Mouse (Mus musculus): Measurements from ENCODE around the gene Arsb. TPM values are rescaled to one million over a fixed set of nuclear protein-coding genes. Genes with fewer than 3 reads are reported as not detected.
A peak's percentile ranks its signal among the peaks of the same experiment; 100 is the strongest.

Gene Arsb
- polyA plus RNA-seq, 1 experiment from 2014 or later, result 10.8 TPM

DNA sequence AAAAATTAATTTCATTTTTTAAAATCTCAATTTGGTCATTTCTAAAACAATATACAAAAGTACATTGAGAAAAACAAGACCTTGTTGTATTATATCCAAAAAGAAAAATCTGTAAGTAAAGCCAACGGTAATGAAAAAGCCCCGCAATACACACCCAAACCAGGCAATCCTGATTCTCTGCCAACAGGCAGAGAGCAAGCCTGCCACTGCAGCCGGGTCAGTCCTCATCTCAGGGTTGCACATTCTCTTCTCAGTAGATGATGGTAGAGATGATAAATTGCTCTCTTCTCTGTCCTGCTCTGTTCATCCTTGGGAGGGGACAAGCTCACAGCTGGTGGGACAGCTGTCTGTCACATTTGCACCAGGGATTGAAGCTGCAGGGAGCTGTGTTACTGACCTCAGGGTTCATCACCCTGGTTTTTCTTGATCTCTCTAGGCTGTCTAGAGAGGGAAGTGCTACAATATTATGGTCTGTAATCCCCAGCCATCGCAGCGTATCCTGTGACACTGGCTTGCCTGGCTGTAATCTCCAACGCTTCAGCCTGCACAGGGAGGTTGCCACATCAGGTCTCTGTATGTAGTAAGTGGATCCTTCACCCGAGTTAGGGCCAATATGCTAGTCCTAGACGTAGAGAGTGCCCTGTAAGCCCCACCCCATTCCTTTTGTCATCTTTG, 92.8 kb downstream of the Arsb start:
- no peak overlapping the region for H3K27ac ChIP-seq (ENCODE audit: low read depth, low read length)
- ATAC-seq (ENCODE audit: low FRiP score) (no peak), DNase-seq (ENCODE audit: low spot score, missing footprints) (peak; percentile 59)
- H3K4me2 ChIP-seq, result no peak overlapping the region
- H3K9me3 ChIP-seq (ENCODE audit: control insufficient read depth, low read length), result no peaks in the 10 kb centered on the region; the same call in 1 of the 2 replicates
- no peak overlapping the region for H3K4me3 ChIP-seq (ENCODE audit: low read depth, low read length)
- no peak overlapping the region for H3K9ac ChIP-seq (ENCODE audit: low read length)
- H3K4me1 ChIP-seq (ENCODE audit: control insufficient read depth, insufficient read depth, low read length), result no peaks in the 10 kb centered on the region
- 68% methylated on average over 8 of the region's 8 CpGs for WGBS
- no peaks in the 10 kb centered on the region for H3K27me3 ChIP-seq (ENCODE audit: control insufficient read depth, insufficient read depth, low read length)
- H3K36me3 ChIP-seq (ENCODE audit: control insufficient read depth, insufficient read depth, low read length), result no peaks in the 10 kb centered on the region

- WGBS, result 77% methylated on average over 5 of the region's 5 CpGs
- no peaks in the 10 kb centered on the region; the same call in 1 of the 2 replicates for H3K9me3 ChIP-seq (ENCODE audit: control insufficient read depth, low read length)
- H3K9ac ChIP-seq (ENCODE audit: low read length), result no peak overlapping the region
- H3K27me3 ChIP-seq (ENCODE audit: control insufficient read depth, insufficient read depth, low read length), result no peaks in the 10 kb centered on the region
- no peaks in the 10 kb centered on the region for H3K4me1 ChIP-seq (ENCODE audit: control insufficient read depth, insufficient read depth, low read length)
- ATAC-seq (ENCODE audit: low FRiP score) (no peak), DNase-seq (ENCODE audit: low spot score, missing footprints) (peak; percentile 35)
- H3K36me3 ChIP-seq (ENCODE audit: control insufficient read depth, insufficient read depth, low read length), result no peaks in the 10 kb centered on the region
- no peak overlapping the region for H3K4me3 ChIP-seq (ENCODE audit: low read depth, low read length)
- H3K4me2 ChIP-seq, result no peak overlapping the region
- no peak overlapping the region for H3K27ac ChIP-seq (ENCODE audit: low read depth, low read length)
Observed at GRCm38 (mm10) chr13:93866638-93867037, 95.2 kb downstream of the Arsb start.

DNA sequence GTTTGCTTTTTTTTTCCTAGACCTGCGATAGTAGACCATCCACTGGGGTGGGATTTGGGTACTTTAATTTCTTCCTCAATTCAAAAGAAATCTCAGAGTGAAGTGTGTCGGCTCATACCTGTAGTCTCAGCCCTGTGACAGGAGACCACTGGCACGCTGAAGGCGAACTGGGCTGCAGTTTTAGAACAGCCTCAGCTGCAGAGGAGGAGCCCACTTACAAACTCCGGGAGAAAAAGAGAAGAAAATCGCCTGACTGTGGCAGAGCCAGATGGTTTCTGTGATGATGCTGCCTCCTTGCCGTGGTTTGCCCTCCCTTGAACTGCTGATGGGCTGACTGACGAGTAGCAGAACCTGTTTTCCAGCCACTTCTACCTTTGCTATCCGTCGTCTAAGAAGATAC, 100.3 kb downstream of the Arsb start:
- Histone ChIP-seq H3K9ac (ENCODE audit: low read length) (no peak overlapping the region), H3K4me2 (no peak overlapping the region), H3K27ac (ENCODE audit: low read depth, low read length) (no peak overlapping the region), H3K4me3 (ENCODE audit: low read depth, low read length) (no peak overlapping the region), H3K27me3 (ENCODE audit: control insufficient read depth, insufficient read depth, low read length) (no peaks in the 10 kb centered on the region), H3K36me3 (ENCODE audit: control insufficient read depth, insufficient read depth, low read length) (no peaks in the 10 kb centered on the region), H3K4me1 (ENCODE audit: control insufficient read depth, insufficient read depth, low read length) (no peaks in the 10 kb centered on the region), H3K9me3 (ENCODE audit: control insufficient read depth, low read length) (no peaks in the 10 kb centered on the region; the same call in 1 of the 2 replicates)
- no peak for DNase-seq (ENCODE audit: low spot score, missing footprints)
- 87% methylated on average over 10 of the region's 10 CpGs for WGBS
- ATAC-seq (ENCODE audit: low FRiP score), result no peak

- Histone ChIP-seq H3K4me2 (no peak overlapping the region), H3K9ac (ENCODE audit: low read length) (no peak overlapping the region), H3K27ac (ENCODE audit: low read depth, low read length) (no peak overlapping the region), H3K4me3 (ENCODE audit: low read depth, low read length) (no peak overlapping the region), H3K36me3 (ENCODE audit: control insufficient read depth, insufficient read depth, low read length) (no peaks in the 10 kb centered on the region), H3K27me3 (ENCODE audit: control insufficient read depth, insufficient read depth, low read length) (no peaks in the 10 kb centered on the region), H3K9me3 (ENCODE audit: control insufficient read depth, low read length) (no peaks in the 10 kb centered on the region; the same call in 1 of the 2 replicates), H3K4me1 (ENCODE audit: control insufficient read depth, insufficient read depth, low read length) (no peaks in the 10 kb centered on the region)
- DNase-seq (ENCODE audit: low spot score, missing footprints) (no peak), ATAC-seq (ENCODE audit: low FRiP score) (no peak)
- 90% methylated on average over 6 of the region's 6 CpGs for WGBS
Observed at GRCm38 (mm10) chr13:93872591-93872990, 101.2 kb downstream of the Arsb start.

- no peak overlapping the region for H3K9ac ChIP-seq (ENCODE audit: low read length)
- H3K4me3 ChIP-seq (ENCODE audit: low read depth, low read length), result no peak overlapping the region
- no peak overlapping the region for H3K27ac ChIP-seq (ENCODE audit: low read depth, low read length)
- H3K4me2 ChIP-seq, result no peak overlapping the region
- H3K27me3 ChIP-seq (ENCODE audit: control insufficient read depth, insufficient read depth, low read length), result no peaks in the 10 kb centered on the region
- ATAC-seq (ENCODE audit: low FRiP score), result no peak
- no peaks in the 10 kb centered on the region for H3K36me3 ChIP-seq (ENCODE audit: control insufficient read depth, insufficient read depth, low read length)
- no peak for DNase-seq (ENCODE audit: low spot score, missing footprints)
- WGBS, result 86% methylated on average over 2 of the region's 2 CpGs
- H3K4me1 ChIP-seq (ENCODE audit: control insufficient read depth, insufficient read depth, low read length), result no peaks in the 10 kb centered on the region
- H3K9me3 ChIP-seq (ENCODE audit: control insufficient read depth, low read length), result no peaks in the 10 kb centered on the region
Observed at GRCm38 (mm10) chr13:93877924-93878323, 106.5 kb downstream of the Arsb start.

DNA sequence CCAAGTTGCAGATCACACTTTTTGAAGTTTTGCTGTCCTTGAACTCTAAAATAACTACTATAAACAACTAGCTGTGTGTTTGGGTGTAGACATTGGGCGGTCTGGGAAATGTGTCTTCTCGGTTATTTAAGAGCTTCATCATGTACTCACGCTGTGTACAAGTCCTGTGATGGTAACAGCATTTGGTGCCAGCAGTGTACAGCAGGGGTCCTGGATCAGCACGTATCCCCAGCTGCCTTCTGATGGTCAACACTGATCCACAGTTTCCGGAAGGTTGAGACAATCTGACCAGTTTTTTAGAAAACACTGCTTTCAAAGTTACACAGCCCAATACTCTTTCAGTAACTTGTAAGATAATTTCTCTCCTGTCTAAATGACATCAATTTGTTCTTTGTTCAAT, 108.0 kb downstream of the Arsb start:
- Histone ChIP-seq H3K9me3 (ENCODE audit: control insufficient read depth, low read length) (no peaks in the 10 kb centered on the region), H3K9ac (ENCODE audit: low read length) (no peak overlapping the region), H3K36me3 (ENCODE audit: control insufficient read depth, insufficient read depth, low read length) (no peaks in the 10 kb centered on the region), H3K27me3 (ENCODE audit: control insufficient read depth, insufficient read depth, low read length) (no peaks in the 10 kb centered on the region), H3K4me3 (ENCODE audit: low read depth, low read length) (no peak overlapping the region), H3K4me1 (ENCODE audit: control insufficient read depth, insufficient read depth, low read length) (no peaks in the 10 kb centered on the region), H3K27ac (ENCODE audit: low read depth, low read length) (no peak overlapping the region), H3K4me2 (no peak overlapping the region)
- 87% methylated on average over 5 of the region's 5 CpGs for WGBS
- DNase-seq (ENCODE audit: low spot score, missing footprints) (peak; percentile 12), ATAC-seq (ENCODE audit: low FRiP score) (no peak)

GRCm38 (mm10) chr13:93882132-93882531, 110.7 kb downstream of the Arsb start:
- no peaks in the 10 kb centered on the region for H3K27me3 ChIP-seq (ENCODE audit: control insufficient read depth, insufficient read depth, low read length)
- no peak overlapping the region for H3K27ac ChIP-seq (ENCODE audit: low read depth, low read length)
- H3K4me1 ChIP-seq (ENCODE audit: control insufficient read depth, insufficient read depth, low read length), result no peaks in the 10 kb centered on the region
- H3K9me3 ChIP-seq (ENCODE audit: control insufficient read depth, low read length), result no peaks in the 10 kb centered on the region
- DNase-seq (ENCODE audit: low spot score, missing footprints) (peak; percentile 33), ATAC-seq (ENCODE audit: low FRiP score) (no peak)
- 82% methylated on average over 3 of the region's 3 CpGs for WGBS
- H3K4me3 ChIP-seq (ENCODE audit: low read depth, low read length), result no peak overlapping the region
- no peak overlapping the region for H3K9ac ChIP-seq (ENCODE audit: low read length)
- H3K4me2 ChIP-seq, result no peak overlapping the region
- no peaks in the 10 kb centered on the region for H3K36me3 ChIP-seq (ENCODE audit: control insufficient read depth, insufficient read depth, low read length)

- Histone ChIP-seq H3K9ac (ENCODE audit: low read length) (no peak overlapping the region), H3K4me1 (ENCODE audit: control insufficient read depth, insufficient read depth, low read length) (no peaks in the 10 kb centered on the region), H3K27ac (ENCODE audit: low read depth, low read length) (no peak overlapping the region), H3K4me3 (ENCODE audit: low read depth, low read length) (no peak overlapping the region), H3K36me3 (ENCODE audit: control insufficient read depth, insufficient read depth, low read length) (no peaks in the 10 kb centered on the region), H3K9me3 (ENCODE audit: control insufficient read depth, low read length) (no peaks in the 10 kb centered on the region), H3K27me3 (ENCODE audit: control insufficient read depth, insufficient read depth, low read length) (no peaks in the 10 kb centered on the region), H3K4me2 (no peak overlapping the region)
- DNase-seq (ENCODE audit: low spot score, missing footprints) (no peak), ATAC-seq (ENCODE audit: low FRiP score) (no peak)
- WGBS, result 81% methylated on average over 5 of the region's 5 CpGs
Observed at GRCm38 (mm10) chr13:93886999-93887398, 115.6 kb downstream of the Arsb start.

DNA sequence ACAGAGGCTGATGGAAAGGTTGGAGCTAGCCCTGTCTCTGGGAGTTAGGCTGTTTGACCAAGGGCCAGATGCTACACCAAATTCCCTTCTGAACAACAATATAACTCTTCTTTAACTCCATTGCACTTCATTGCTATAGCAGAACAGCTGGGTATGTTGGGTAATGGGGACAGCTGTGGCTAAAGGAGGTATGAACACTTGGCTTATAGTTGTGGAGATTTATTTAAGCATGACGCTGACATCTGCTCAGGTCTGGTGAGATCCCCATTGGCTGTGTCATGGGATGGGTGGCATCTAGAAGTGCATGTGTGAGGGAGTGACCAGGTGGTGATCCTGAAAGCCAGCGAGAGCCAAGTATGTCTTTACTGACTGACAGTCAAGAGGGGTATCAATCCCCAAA, 116.8 kb downstream of the Arsb start:
- no peaks in the 10 kb centered on the region for H3K27me3 ChIP-seq (ENCODE audit: control insufficient read depth, insufficient read depth, low read length)

More for the DNA sequence above, 116.8 kb downstream of the Arsb start:
- Histone ChIP-seq H3K36me3 (ENCODE audit: control insufficient read depth, insufficient read depth, low read length) (no peaks in the 10 kb centered on the region), H3K4me2 (no peak overlapping the region), H3K4me3 (ENCODE audit: low read depth, low read length) (no peak overlapping the region), H3K9me3 (ENCODE audit: control insufficient read depth, low read length) (no peaks in the 10 kb centered on the region), H3K4me1 (ENCODE audit: control insufficient read depth, insufficient read depth, low read length) (no peaks in the 10 kb centered on the region), H3K9ac (ENCODE audit: low read length) (no peak overlapping the region), H3K27ac (ENCODE audit: low read depth, low read length) (no peak overlapping the region)
- 93% methylated on average over 2 of the region's 2 CpGs for WGBS
- ATAC-seq (ENCODE audit: low FRiP score), result no peak
- DNase-seq (ENCODE audit: low spot score, missing footprints), result no peak
